Comparison of ENCODE assay signal across 9 mouse cellular contexts in genomic region chr2:73484561-73485235, GRCm38 (mm10). TPM values are rescaled to one million over a fixed set of nuclear protein-coding genes. Genes with fewer than 3 reads are reported as not detected.
DNase-seq lines count a peak whose midpoint lies in the region; ATAC-seq and TF ChIP-seq lines count a peak whose summit lies in the region.
"Had no signal": no experiment of that assay in that cellular context is flagged by ENCODE, and none has a peak within 500 bp of the region (broad histone marks: within the 10 kb centered on the region; RNA-seq: fewer than 3 reads in every experiment).

No protein-coding gene starts in this region.

- H3K9me3 ChIP-seq in neural tube, embryonic 13.5 days = no peaks in the 10 kb centered on the region
- H3K9me3 ChIP-seq in limb, embryonic 14.5 days (ENCODE audit: control insufficient read depth, low read length) = no peaks in the 10 kb centered on the region

- peak overlapping the region; percentile 1; the same call in 1 of the 2 replicates for H3K27ac ChIP-seq in neural tube, embryonic 13.5 days (replicated peaks)
- peak overlapping the region; percentile 91 for H3K27ac ChIP-seq in limb, embryonic 14.5 days (replicated peaks; ENCODE audit: low read depth, low read length)

- 71% methylated on average over 15 of the region's 15 CpGs for WGBS in neural tube, embryonic 13.5 days
- 26% methylated on average over 15 of the region's 15 CpGs for WGBS in limb, embryonic 14.5 days

- H3K36me3 ChIP-seq in neural tube, embryonic 13.5 days = no peaks in the 10 kb centered on the region
- peaks cover 3% of the 10 kb centered on the region for H3K36me3 ChIP-seq in limb, embryonic 14.5 days (ENCODE audit: control insufficient read depth, insufficient read depth, low read length)

- TF ChIP-seq POLR2A in limb, embryonic 14.5 days (IDR thresholded peaks at IDR 0.05; ENCODE audit: borderline replicate concordance, extremely low read depth, insufficient read depth, insufficient read length) = no peak

- DNase-seq in embryo, embryonic 9.5 days (ENCODE audit: extremely low spot score) = peak; percentile 24
- no peak for DNase-seq in embryo, embryonic 10 days (ENCODE audit: low spot score)
- no peak for DNase-seq in neural tube, embryonic 10.5 days (ENCODE audit: extremely low spot score, low spot score)
- no peak for DNase-seq in limb, embryonic 14.5 days (ENCODE audit: low spot score)
- DNase-seq in thymus, postnatal 36 days = peak; percentile 28 to 35
- no peak for DNase-seq in ovary, postnatal 10 days (ENCODE audit: low spot score)
- no peak for DNase-seq in frontal cortex, postnatal 14 days (ENCODE audit: low spot score in 2 of 2)

- H3K4me2 ChIP-seq in neural tube, embryonic 13.5 days = peak overlapping the region; percentile 20; the same call in 1 of the 2 replicates
- peak overlapping the region; percentile 46 for H3K4me2 ChIP-seq in limb, embryonic 14.5 days (replicated peaks; ENCODE audit: low read depth, low read length, severe bottlenecking)

- H3K4me3 ChIP-seq in neural tube, embryonic 13.5 days = no peak overlapping the region
- H3K4me3 ChIP-seq in limb, embryonic 14.5 days (replicated peaks; ENCODE audit: low read length) = peak overlapping the region; percentile 27
- H3K4me3 ChIP-seq: myocyte had no signal

- no peak for ATAC-seq in neural tube, embryonic 13.5 days (ENCODE audit: low read depth)
- no peak for ATAC-seq in limb, embryonic 14.5 days (ENCODE audit: low FRiP score, low read depth)

- H3K27me3 ChIP-seq in neural tube, embryonic 13.5 days = no peaks in the 10 kb centered on the region
- H3K27me3 ChIP-seq in limb, embryonic 14.5 days (ENCODE audit: control insufficient read depth, insufficient read depth, low read length) = no peaks in the 10 kb centered on the region

- H3K9ac ChIP-seq in neural tube, embryonic 13.5 days = 0 out of 2 replicates have a peak overlapping the region, but pooled peaks have one; percentile 8
- H3K9ac ChIP-seq in limb, embryonic 14.5 days (ENCODE audit: low read depth, low read length, severe bottlenecking) = peak overlapping the region; percentile 28

- no peaks in the 10 kb centered on the region; the same call in 1 of the 2 replicates for H3K4me1 ChIP-seq in neural tube, embryonic 13.5 days (replicated peaks)
- H3K4me1 ChIP-seq in limb, embryonic 14.5 days (ENCODE audit: control insufficient read depth, insufficient read depth, low read length) = peaks cover 60% of the 10 kb centered on the region

RNA-seq across cellular contexts. Expression of gene Wipf1, which starts 44.8 kb away (rescaled TPM):
- polyA plus RNA-seq in neural tube, embryonic 13.5 days (2015; fragmentation: Nextera tagmentation; extraction: Ambion mirVana) = 3.7 and 4.3 TPM in 2 replicates
- polyA plus RNA-seq in limb, embryonic 14.5 days (2012; rRNA removed) = 20.1 and 25.8 TPM in 2 replicates
- 25.7 and 27.8 TPM in 2 replicates for polyA plus RNA-seq in limb, embryonic 14.5 days (2014; fragmentation: Nextera tagmentation; extraction: Ambion mirVana)

Comparison
In these comparisons a context has a peak if more than half of its experiments do, and no peak if none do; other contexts are left out.
1. DNase-seq: peak in embryo, embryonic 9.5 days (single experiment) and thymus, postnatal 36 days (2 of 2); none in embryo, embryonic 10 days (single experiment), neural tube, embryonic 10.5 days (single experiment), limb, embryonic 14.5 days (single experiment), ovary, postnatal 10 days (single experiment) and frontal cortex, postnatal 14 days (0 of 2).